Mouse (Mus musculus) forebrain, postnatal 0 days (tissue): ENCODE data around the gene Trip12. TPM values are rescaled to one million over a fixed set of nuclear protein-coding genes. Genes with fewer than 3 reads are reported as not detected.

Experiments
- ATAC-seq: fragments of 200-750 bp; cut with Nextera tagmentation; 2 replicates; pipeline ENCODE4 v1.8.0; 2017; ENCODE audit warnings: mild to moderate bottlenecking, moderate library complexity
- DNase-seq: peaks from one replicate; pipeline ENCODE4 v3.0.0-alpha.2; 2015
- H3K27ac ChIP-seq: fragments of 300-500 bp; sonication (generic); 2 replicates; pipeline ENCODE4 v1.5.1; 2014; ENCODE audit warnings: low read depth, mild to moderate bottlenecking, antibody characterized with exemption, low read length, moderate library complexity, mixed read lengths
- H3K27me3 ChIP-seq: fragments of 300-500 bp; sonication (generic); 2 replicates; pipeline ENCODE4 v1.6.1; 2014; ENCODE audit warnings: mild to moderate bottlenecking, low read length, mixed read lengths; ENCODE audit not compliant: insufficient read depth
- H3K36me3 ChIP-seq: fragments of 300-500 bp; sonication (generic); 2 replicates; pipeline ENCODE4 v1.6.1; 2014; ENCODE audit warnings: mild to moderate bottlenecking, moderate library complexity; ENCODE audit not compliant: insufficient read depth
- H3K4me1 ChIP-seq: fragments of 300-500 bp; sonication (generic); 2 replicates; pipeline ENCODE4 v1.6.1; 2014; ENCODE audit warnings: antibody characterized with exemption; ENCODE audit not compliant: insufficient read depth
- H3K4me2 ChIP-seq: fragments of 300-500 bp; sonication (generic); 2 replicates; pipeline ENCODE4 v1.6.1; 2014; ENCODE audit warnings: low read depth, mild to moderate bottlenecking, moderate library complexity
- H3K4me3 ChIP-seq: fragments of 300-500 bp; sonication (generic); 2 replicates; pipeline ENCODE4 v1.5.1; 2014; ENCODE audit warnings: low read depth, low read length, mixed read lengths
- H3K9ac ChIP-seq: fragments of 300-500 bp; sonication (generic); 2 replicates; pipeline ENCODE4 v1.6.1; 2014; ENCODE audit warnings: mild to moderate bottlenecking
- H3K9me3 ChIP-seq: fragments of 300-500 bp; sonication (generic); 2 replicates; pipeline ENCODE4 v1.6.1; 2016; ENCODE audit warnings: low read length
- CTCF ChIP-seq: sonication (generic); IDR thresholded peaks from 2 replicates; pipeline ENCODE4 v1.5.1; 2016; ENCODE audit warnings: antibody characterized with exemption, control low read depth, low read depth
- WGBS: fragments of 180-500 bp; shearing (Covaris S2); extraction: QIAGEN DNeasy Blood & Tissue Kit; methylation state at CpG from one replicate; pipeline ENCODE4 v1.1.7; 2014; 5-methylcytosine and 5-hydroxymethylcytosine counted together
- polyA plus RNA-seq: library from polyadenylated mRNA; unstranded; fragments of >200 nt; fragmentation: Nextera tagmentation; extraction: Ambion mirVana; gene quantifications from 2 replicates; pipeline ENCODE4 v1.2.1, GENCODE M21; 2015
- total RNA-seq: library from RNA; depleted of rRNA; stranded (reverse); fragments of >200 nt; gene quantifications from 2 replicates; pipeline ENCODE4 v1.2.3, GENCODE M21; 2014

The Trip12 gene
- total and polyA plus RNA-seq, 2 experiments from 2014 or later = 26.0 to 126 TPM

- no peaks in the 10 kb centered on the region for H3K9me3 ChIP-seq
- no peak for TF ChIP-seq CTCF
- WGBS = 85% methylated on average over 10 of the region's 10 CpGs
- H3K4me1 ChIP-seq = no peaks in the 10 kb centered on the region
- no peaks in the 10 kb centered on the region for H3K36me3 ChIP-seq
- H3K27me3 ChIP-seq = no peaks in the 10 kb centered on the region
- no peak overlapping the region for H3K4me3 ChIP-seq
- H3K27ac ChIP-seq = no peak overlapping the region
- DNase-seq (no peak), ATAC-seq (no peak)
- H3K4me2 ChIP-seq = no peak overlapping the region
- no peak overlapping the region for H3K9ac ChIP-seq
These were observed 20.3 kb upstream of the Trip12 start for GRCm38 (mm10) chr1:84860360-84861254.

DNA sequence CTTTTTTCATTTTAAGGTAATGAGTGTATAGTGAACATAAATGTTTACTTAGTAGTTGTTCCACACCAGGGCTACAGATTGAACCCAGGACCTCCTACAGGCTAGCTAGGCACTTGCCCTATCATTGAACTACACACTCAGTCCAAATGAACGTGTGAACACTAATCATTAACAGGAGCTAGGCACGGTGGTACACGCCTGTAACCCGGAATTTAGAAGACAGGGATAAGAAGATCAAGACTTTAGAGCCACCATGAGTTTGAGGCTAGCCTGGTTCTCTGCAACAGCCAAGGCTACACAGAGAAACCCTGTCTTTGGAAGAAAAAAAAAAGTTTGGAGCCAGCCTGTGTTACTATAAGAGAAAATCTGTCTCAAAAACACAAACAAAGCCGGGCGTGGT is 19.3 kb upstream of the Trip12 start:
- Histone ChIP-seq H3K4me2 (no peak overlapping the region), H3K9me3 (no peaks in the 10 kb centered on the region), H3K27ac (no peak overlapping the region), H3K36me3 (no peaks in the 10 kb centered on the region), H3K9ac (no peak overlapping the region), H3K27me3 (no peaks in the 10 kb centered on the region), H3K4me3 (no peak overlapping the region), H3K4me1 (no peaks in the 10 kb centered on the region)
- 93% methylated on average over 6 of the region's 6 CpGs for WGBS
- no peak for ATAC-seq
- TF ChIP-seq CTCF = no peak
- no peak for DNase-seq

- Histone ChIP-seq H3K4me1 (no peaks in the 10 kb centered on the region), H3K4me2 (no peak overlapping the region), H3K36me3 (no peaks in the 10 kb centered on the region), H3K27ac (no peak overlapping the region), H3K9ac (no peak overlapping the region), H3K9me3 (no peaks in the 10 kb centered on the region), H3K4me3 (no peak overlapping the region), H3K27me3 (no peaks in the 10 kb centered on the region)
- ATAC-seq (no peak), DNase-seq (no peak)
- 61% methylated on average over 2 of the region's 2 CpGs for WGBS
- TF ChIP-seq CTCF = no peak
These were observed 15.4 kb upstream of the Trip12 start for GRCm38 (mm10) chr1:84855756-84856155.

- Histone ChIP-seq H3K9ac (no peak overlapping the region), H3K9me3 (no peaks in the 10 kb centered on the region), H3K4me3 (no peak overlapping the region), H3K4me1 (no peaks in the 10 kb centered on the region), H3K27me3 (no peaks in the 10 kb centered on the region), H3K4me2 (no peak overlapping the region), H3K27ac (no peak overlapping the region), H3K36me3 (no peaks in the 10 kb centered on the region)
- no peak for TF ChIP-seq CTCF
- ATAC-seq = no peak
- 87% methylated on average over 2 of the region's 2 CpGs for WGBS
- DNase-seq = no peak
These were observed 14.7 kb upstream of the Trip12 start for GRCm38 (mm10) chr1:84854966-84855365.

GRCm38 (mm10) chr1:84853721-84854120 is 13.4 kb upstream of the Trip12 start:
- 77% methylated on average over 1 of the region's 1 CpGs for WGBS
- Histone ChIP-seq H3K27me3 (no peaks in the 10 kb centered on the region), H3K4me3 (no peak overlapping the region), H3K27ac (no peak overlapping the region), H3K36me3 (peaks cover 1% of the 10 kb centered on the region; the same call in 1 of the 2 replicates), H3K9me3 (no peaks in the 10 kb centered on the region), H3K4me2 (no peak overlapping the region), H3K9ac (no peak overlapping the region), H3K4me1 (no peaks in the 10 kb centered on the region)
- TF ChIP-seq CTCF = no peak
- ATAC-seq (no peak), DNase-seq (no peak)

DNA sequence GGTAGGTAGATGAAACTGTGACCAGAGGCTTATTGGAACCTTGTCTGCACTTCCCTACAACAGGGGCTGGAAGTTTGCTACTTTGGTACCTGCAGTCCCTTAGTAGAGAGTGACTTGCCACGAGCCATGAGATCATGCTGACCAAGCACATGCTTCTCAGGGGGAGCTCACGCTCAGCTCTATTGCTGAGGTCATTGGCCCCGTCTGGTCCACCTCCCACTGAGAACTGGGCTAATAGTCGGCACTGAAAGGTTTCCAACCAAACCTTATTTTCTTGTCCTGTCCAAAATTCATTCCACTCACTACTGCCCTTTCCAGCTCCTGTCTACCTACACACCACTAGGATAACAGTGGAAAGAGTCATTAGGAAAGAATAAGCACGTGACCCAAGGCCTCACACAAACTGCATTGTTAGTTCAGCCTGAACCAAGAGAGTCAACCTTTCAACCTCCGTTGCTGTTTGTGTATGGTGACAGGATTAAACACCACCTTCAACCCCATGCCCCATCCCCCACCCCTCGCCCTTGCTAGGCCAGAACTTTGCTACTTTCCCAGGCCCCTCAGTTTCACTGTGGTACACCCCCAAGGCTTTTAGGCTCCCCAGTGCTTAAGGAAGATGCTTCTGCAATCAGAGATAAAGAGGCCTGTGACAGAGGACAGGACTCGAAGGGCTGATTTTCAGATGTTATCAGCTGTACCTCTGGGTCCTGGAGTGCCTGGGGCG is 11.4 kb upstream of the Trip12 start:
- no peak for DNase-seq
- no peak overlapping the region for H3K9ac ChIP-seq
- 32% methylated on average over 9 of the region's 9 CpGs for WGBS
- no peak overlapping the region for H3K27ac ChIP-seq
- H3K4me2 ChIP-seq = no peak overlapping the region
- ATAC-seq = no peak
- no peaks in the 10 kb centered on the region for H3K27me3 ChIP-seq
- H3K36me3 ChIP-seq = peaks cover 3% of the 10 kb centered on the region; the same call in 1 of the 2 replicates
- H3K4me1 ChIP-seq = no peaks in the 10 kb centered on the region
- H3K9me3 ChIP-seq = no peaks in the 10 kb centered on the region
- TF ChIP-seq CTCF = no peak
- H3K4me3 ChIP-seq = no peak overlapping the region

- H3K36me3 ChIP-seq = peaks cover 3% of the 10 kb centered on the region
- no peak for TF ChIP-seq CTCF
- no peak overlapping the region for H3K4me2 ChIP-seq
- H3K4me1 ChIP-seq = no peaks in the 10 kb centered on the region
- DNase-seq = no peak
- H3K27me3 ChIP-seq = no peaks in the 10 kb centered on the region
- no peak for ATAC-seq
- H3K9ac ChIP-seq = no peak overlapping the region
- H3K27ac ChIP-seq = no peak overlapping the region
- H3K9me3 ChIP-seq = no peaks in the 10 kb centered on the region
- H3K4me3 ChIP-seq = no peak overlapping the region
- 92% methylated on average over 7 of the region's 7 CpGs for WGBS
These were observed 10.2 kb upstream of the Trip12 start for GRCm38 (mm10) chr1:84850471-84850870.
